Mouse (Mus musculus) olfactory bulb, adult 2 months (tissue): Measurements from ENCODE around the gene Rnf31.

Source experiments
- CTCF ChIP-seq: fragments of 200-500 bp; IDR thresholded peaks from 2 replicates; pipeline ENCODE4 v1.5.1; 2012; ENCODE audit warnings: low read depth, mild to moderate bottlenecking, low read length, moderate library complexity; ENCODE audit not compliant: insufficient read depth
- POLR2A ChIP-seq: fragments of 200-500 bp; IDR thresholded peaks from 2 replicates; pipeline ENCODE4 v1.6.1; 2012; ENCODE audit warnings: mild to moderate bottlenecking, low read depth, low read length, moderate library complexity; ENCODE audit not compliant: insufficient read depth

- TF ChIP-seq CTCF (no peak), POLR2A (no peak)
These were observed 46.3 kb downstream of the Rnf31 start, which contains the start of gene Gm49378 for GRCm38 (mm10) chr14:55637795-55638194.
